Mouse (Mus musculus): ENCODE measurements at regions not wholly inside any gene's neighbourhood (a gene's known extent, or its start where the extent isn't known, plus 50 kb on each side); places are given as distances from the start of the nearest gene placed in this dataset.

DNA sequence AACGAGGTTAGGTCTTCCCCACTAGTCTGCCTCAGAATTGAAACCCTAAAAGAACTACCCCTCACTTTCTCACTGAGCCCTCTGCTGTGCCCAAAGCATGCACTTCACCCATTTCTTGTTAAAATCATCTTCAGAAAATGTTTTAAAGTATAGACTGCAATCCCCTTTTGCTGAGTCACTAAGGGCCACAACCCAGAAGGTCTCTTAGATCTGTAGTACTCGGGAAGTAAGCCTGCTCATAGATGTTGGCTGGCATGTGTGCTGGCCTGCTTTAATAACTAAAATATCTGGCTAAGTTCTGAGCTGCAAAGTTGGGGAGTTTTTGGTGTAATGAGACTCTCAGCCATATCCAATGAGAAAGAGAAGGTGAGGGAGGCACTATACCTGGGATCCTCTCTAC lies 329.9 kb downstream of the Insc start:
- TF ChIP-seq EP300 (IDR thresholded peaks at IDR 0.05; ENCODE audit: low read depth) (no peak), CTCF (IDR thresholded peaks at IDR 0.05; ENCODE audit: low read depth) (no peak)
